Mouse (Mus musculus) stomach, postnatal 0 days (tissue): ENCODE data around the gene Olfr406.

Experiments
- CTCF ChIP-seq: IDR thresholded peaks from 2 replicates; pipeline ENCODE4 v1.5.1; 2016; ENCODE audit warnings: antibody characterized with exemption, low read depth, mild to moderate bottlenecking, moderate library complexity
- EP300 ChIP-seq: optimal IDR thresholded peaks from 2 replicates; pipeline ENCODE3; 2016; ENCODE audit warnings: antibody characterized with exemption

- TF ChIP-seq CTCF, result no peak
- TF ChIP-seq EP300, result no peak
Observed at GRCm38 (mm10) chr11:74211279-74211678, 48.3 kb upstream of the Olfr406 start, which contains the start of gene Olfr43.
